Mouse (Mus musculus) adrenal gland, adult 10 weeks (tissue): Measurements from ENCODE around the gene Serpinb6b. TPM values are rescaled to one million over a fixed set of nuclear protein-coding genes. Genes with fewer than 3 reads are reported as not detected.

Experiments
- polyA plus RNA-seq: library from polyadenylated mRNA; stranded (reverse); fragments of 350-450 nt; fragmentation: Illumina TruSeq; extraction: RNeasy Lipid Tissue Mini Kit (QIAGEN cat#74804); gene quantifications from one replicate; pipeline ENCODE4 v1.2.3, GENCODE M21; 2014; ENCODE audit warnings: low read depth, low replicate concordance

The Serpinb6b gene
- 192 TPM for polyA plus RNA-seq

GRCm38 (mm10) chr13:32964989-32965811, at the start of gene Serpinb6b:
Serpinb6b (plus strand) TSS chr13:32965209.

GRCm38 (mm10) chr13:33002950-33003349, 37.9 kb downstream of the Serpinb6b start, which contains the start of gene Serpinb9:
Serpinb9 (plus strand) TSS chr13:33003250.

DNA sequence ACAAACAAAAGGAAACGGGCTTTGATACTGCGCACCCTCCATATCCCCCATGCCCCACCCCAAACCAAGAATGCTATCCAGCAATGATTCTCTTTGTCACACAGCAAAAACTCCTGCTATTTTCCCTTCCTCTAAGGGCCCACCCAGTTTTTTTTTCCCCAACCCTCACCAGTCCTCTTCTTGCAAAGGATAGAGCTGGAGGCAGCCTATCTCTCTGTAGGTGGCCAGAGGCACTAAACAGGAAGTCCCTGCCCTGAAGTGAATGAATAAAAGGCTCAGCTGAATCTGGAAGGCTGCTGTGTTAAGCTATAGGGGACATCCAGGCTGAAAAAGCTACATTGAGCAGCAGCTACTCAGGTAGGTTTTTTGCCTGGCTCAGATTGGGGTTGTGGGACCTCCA, 62.2 kb downstream of the Serpinb6b start, which contains the start of gene Serpinb9b:
Serpinb9b (plus strand) TSS at position 173 of the 400 bp plus-strand sequence.

Other genes starting within 250 kb of the Serpinb6b start
- 4.3 TPM for gene Mylk4, start 181.3 kb upstream of the Serpinb6b start, polyA plus RNA-seq
- gene Wrnip1, start 163.2 kb upstream of the Serpinb6b start, polyA plus RNA-seq: 34.1 TPM
- gene D930007J09Rik, start 162.4 kb upstream of the Serpinb6b start, polyA plus RNA-seq: not detected
- 268 TPM for gene Serpinb1a, start 114.0 kb upstream of the Serpinb6b start, polyA plus RNA-seq
- gene Serpinb1c, start 67.0 kb upstream of the Serpinb6b start, polyA plus RNA-seq: not detected
- gene Serpinb9, start 38.0 kb downstream of the Serpinb6b start, polyA plus RNA-seq: 128 TPM
- 0.58 TPM for gene Serpinb9b, start 62.2 kb downstream of the Serpinb6b start, polyA plus RNA-seq
- gene Serpinb1b, start 113.4 kb downstream of the Serpinb6b start, polyA plus RNA-seq: 2.4 TPM
- gene Serpinb9c, start 194.5 kb downstream of the Serpinb6b start, polyA plus RNA-seq: not detected
- gene Serpinb9d, start 227.8 kb downstream of the Serpinb6b start, polyA plus RNA-seq: not detected